Mouse (Mus musculus) neural tube, embryonic 15.5 days (tissue): ENCODE measurements around the gene Ipo5. TPM values are rescaled to one million over a fixed set of nuclear protein-coding genes. Genes with fewer than 3 reads are reported as not detected.

ENCODE experiments used
- ATAC-seq: fragments of 200-750 bp; cut with Nextera tagmentation; 2 replicates; pipeline ENCODE4 v1.8.0; 2017; ENCODE audit warnings: mild to moderate bottlenecking, moderate TSS enrichment, moderate library complexity; ENCODE audit not compliant: low FRiP score
- H3K27ac ChIP-seq: fragments of 300-500 bp; sonication (generic); replicated peaks from 2 replicates; pipeline ENCODE4 v1.5.1; 2015; ENCODE audit warnings: mild to moderate bottlenecking, inconsistent platforms
- H3K27me3 ChIP-seq: fragments of 300-500 bp; sonication (generic); replicated peaks from 2 replicates; pipeline ENCODE4 v1.6.1; 2015; ENCODE audit warnings: inconsistent platforms
- H3K36me3 ChIP-seq: fragments of 300-500 bp; sonication (generic); 2 replicates; pipeline ENCODE4 v1.6.1; 2015; ENCODE audit warnings: inconsistent platforms
- H3K4me1 ChIP-seq: fragments of 300-500 bp; sonication (generic); 2 replicates; pipeline ENCODE4 v1.6.1; 2015; ENCODE audit warnings: inconsistent platforms
- H3K4me2 ChIP-seq: fragments of 300-500 bp; sonication (generic); 2 replicates; pipeline ENCODE4 v1.6.1; 2015; ENCODE audit warnings: inconsistent platforms, mild to moderate bottlenecking, moderate library complexity
- H3K4me3 ChIP-seq: fragments of 300-500 bp; sonication (generic); replicated peaks from 2 replicates; pipeline ENCODE4 v1.5.1; 2015; ENCODE audit warnings: mild to moderate bottlenecking, inconsistent platforms
- H3K9ac ChIP-seq: fragments of 300-500 bp; sonication (generic); replicated peaks from 2 replicates; pipeline ENCODE4 v1.6.1; 2015; ENCODE audit warnings: mild to moderate bottlenecking, inconsistent platforms
- H3K9me3 ChIP-seq: fragments of 300-500 bp; sonication (generic); replicated peaks from 2 replicates; pipeline ENCODE4 v1.6.1; 2016; ENCODE audit warnings: inconsistent platforms
- WGBS: fragments of 180-500 bp; shearing (Covaris S2); methylation state at CpG from one replicate; pipeline ENCODE4 v1.1.7; 2015; ENCODE audit warnings: mixed read lengths; 5-methylcytosine and 5-hydroxymethylcytosine counted together
- polyA plus RNA-seq: library from polyadenylated mRNA; unstranded; fragments of >200 nt; fragmentation: Nextera tagmentation; extraction: Ambion mirVana; gene quantifications from 2 replicates; pipeline ENCODE4 v1.2.1, GENCODE M21; 2015

Ipo5 gene
- polyA plus RNA-seq, 1 experiment from 2014 or later: 50.8 TPM

GRCm38 (mm10) chr14:120880601-120881000 lies 30.4 kb upstream of the Ipo5 start:
- WGBS: 34% methylated on average over 5 of the region's 5 CpGs
- ATAC-seq: no peak
- Histone ChIP-seq H3K4me2 (no peak overlapping the region), H3K4me3 (no peak overlapping the region), H3K27ac (no peak overlapping the region), H3K4me1 (peaks cover 3% of the 10 kb centered on the region; the same call in 1 of the 2 replicates), H3K9ac (no peak overlapping the region), H3K36me3 (no peaks in the 10 kb centered on the region), H3K27me3 (no peaks in the 10 kb centered on the region), H3K9me3 (no peaks in the 10 kb centered on the region)

- no peaks in the 10 kb centered on the region for H3K9me3 ChIP-seq
- H3K4me2 ChIP-seq: no peak overlapping the region
- ATAC-seq: no peak
- H3K36me3 ChIP-seq: no peaks in the 10 kb centered on the region
- no peak overlapping the region for H3K27ac ChIP-seq
- WGBS: 92% methylated on average over 9 of the region's 9 CpGs
- no peaks in the 10 kb centered on the region for H3K27me3 ChIP-seq
- H3K4me1 ChIP-seq: peaks cover 3% of the 10 kb centered on the region; the same call in 1 of the 2 replicates
- H3K9ac ChIP-seq: no peak overlapping the region
- no peak overlapping the region for H3K4me3 ChIP-seq
These were observed 30.0 kb upstream of the Ipo5 start for GRCm38 (mm10) chr14:120881054-120881453.

DNA sequence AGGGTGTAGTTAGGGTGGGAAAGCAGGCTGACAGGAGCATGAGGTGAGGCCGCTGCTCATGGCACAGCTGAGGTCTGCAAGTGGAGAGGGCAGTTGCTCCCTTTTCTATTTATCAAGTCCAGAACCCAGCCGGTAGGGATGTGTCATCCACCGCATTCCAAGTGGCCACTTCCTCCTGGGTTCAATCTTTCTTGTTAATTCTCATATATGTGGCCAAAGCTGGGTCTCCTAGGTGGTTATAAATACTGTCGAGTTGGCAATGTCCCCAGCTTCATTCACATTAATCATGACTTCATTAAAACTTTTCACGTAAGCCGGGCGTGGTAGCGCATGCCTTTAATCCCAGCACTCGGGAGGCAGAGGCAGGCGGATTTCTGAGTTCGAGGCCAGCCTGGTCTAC lies 22.3 kb upstream of the Ipo5 start:
- ATAC-seq: no peak
- H3K4me1 ChIP-seq: peaks cover 3% of the 10 kb centered on the region; the same call in 1 of the 2 replicates
- H3K4me3 ChIP-seq: no peak overlapping the region
- H3K36me3 ChIP-seq: no peaks in the 10 kb centered on the region
- no peak overlapping the region for H3K27ac ChIP-seq
- no peak overlapping the region for H3K4me2 ChIP-seq
- no peaks in the 10 kb centered on the region for H3K9me3 ChIP-seq
- 89% methylated on average over 11 of the region's 11 CpGs for WGBS
- H3K27me3 ChIP-seq: no peaks in the 10 kb centered on the region
- H3K9ac ChIP-seq: no peak overlapping the region

DNA sequence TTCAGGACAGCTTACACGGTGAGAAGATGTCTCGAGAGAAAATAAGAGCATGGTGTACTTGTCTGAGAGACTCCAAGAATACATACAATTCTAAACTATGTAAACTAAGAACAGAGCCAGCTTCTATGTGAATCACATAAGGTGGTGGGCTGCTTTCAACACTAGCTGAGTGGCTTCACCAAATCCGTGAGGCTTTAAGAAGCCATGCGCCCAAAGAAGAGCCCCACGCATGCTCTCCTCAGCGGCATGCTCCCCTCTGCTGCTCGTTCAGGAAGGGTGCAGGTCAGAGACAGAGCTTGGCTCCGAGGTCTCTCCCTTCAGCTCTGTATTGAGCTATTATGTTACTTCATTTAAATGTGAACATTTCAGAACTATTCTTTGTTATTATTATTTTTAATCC lies 18.7 kb upstream of the Ipo5 start:
- Histone ChIP-seq H3K9ac (no peak overlapping the region), H3K4me2 (no peak overlapping the region), H3K27me3 (no peaks in the 10 kb centered on the region), H3K4me1 (no peaks in the 10 kb centered on the region), H3K36me3 (no peaks in the 10 kb centered on the region), H3K27ac (no peak overlapping the region), H3K9me3 (no peaks in the 10 kb centered on the region), H3K4me3 (no peak overlapping the region)
- 83% methylated on average over 8 of the region's 8 CpGs for WGBS
- ATAC-seq: no peak

DNA sequence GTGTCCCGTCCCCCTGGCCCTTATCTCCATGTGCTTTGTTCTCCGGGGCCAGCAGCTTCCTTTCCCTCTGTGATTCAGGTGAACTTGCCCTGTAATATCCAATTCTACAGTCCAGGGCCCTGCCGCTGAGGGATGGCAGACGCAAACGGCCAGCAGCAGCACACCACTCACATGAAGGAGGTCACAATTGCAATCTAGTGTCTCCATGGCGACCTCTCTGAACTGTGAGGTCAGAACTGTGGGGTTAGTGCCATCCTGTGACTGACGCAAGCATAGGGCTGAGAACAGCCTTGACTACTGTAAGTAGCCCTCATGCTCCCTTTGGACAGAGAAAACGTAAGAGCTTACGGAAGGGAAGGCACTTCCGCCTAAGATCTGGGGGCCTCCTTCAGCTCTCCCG lies 14.4 kb upstream of the Ipo5 start:
- no peaks in the 10 kb centered on the region for H3K27me3 ChIP-seq
- H3K9ac ChIP-seq: no peak overlapping the region
- no peak overlapping the region for H3K4me2 ChIP-seq
- WGBS: 74% methylated on average over 11 of the region's 11 CpGs
- no peak overlapping the region for H3K4me3 ChIP-seq
- H3K36me3 ChIP-seq: no peaks in the 10 kb centered on the region
- H3K4me1 ChIP-seq: no peaks in the 10 kb centered on the region
- no peak overlapping the region for H3K27ac ChIP-seq
- H3K9me3 ChIP-seq: no peaks in the 10 kb centered on the region
- no peak for ATAC-seq

GRCm38 (mm10) chr14:120898876-120899275 lies 12.1 kb upstream of the Ipo5 start:
- Histone ChIP-seq H3K4me2 (no peak overlapping the region), H3K27me3 (no peaks in the 10 kb centered on the region), H3K4me3 (no peak overlapping the region), H3K4me1 (no peaks in the 10 kb centered on the region), H3K27ac (no peak overlapping the region), H3K9ac (no peak overlapping the region), H3K9me3 (no peaks in the 10 kb centered on the region), H3K36me3 (no peaks in the 10 kb centered on the region)
- WGBS: 81% methylated on average over 3 of the region's 3 CpGs
- ATAC-seq: no peak

DNA sequence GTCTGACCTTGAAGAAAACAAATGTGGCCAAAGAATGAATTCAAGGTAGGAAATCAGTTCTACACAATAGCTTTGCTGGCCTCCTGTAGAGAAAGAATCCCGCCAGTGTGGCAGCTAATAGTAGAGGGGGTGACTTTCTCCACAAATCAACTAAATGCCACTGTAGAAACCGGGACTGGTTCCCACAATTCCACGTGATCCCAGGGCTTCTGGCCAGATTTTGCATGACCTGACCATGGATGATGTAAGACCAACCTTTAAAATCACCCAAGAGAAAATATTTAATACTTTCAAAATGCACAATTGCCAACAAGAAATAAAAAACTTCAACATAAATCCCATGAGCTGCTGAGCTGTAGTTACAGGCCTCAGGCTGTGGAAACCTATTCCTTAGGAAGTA lies 1.6 kb upstream of the Ipo5 start:
- H3K27me3 ChIP-seq: no peaks in the 10 kb centered on the region
- no peak overlapping the region for H3K9ac ChIP-seq
- H3K9me3 ChIP-seq: no peaks in the 10 kb centered on the region
- H3K4me3 ChIP-seq: no peak overlapping the region
- H3K4me1 ChIP-seq: peaks cover 19% of the 10 kb centered on the region
- no peak for ATAC-seq
- 33% methylated on average over 3 of the region's 3 CpGs for WGBS
- no peaks in the 10 kb centered on the region for H3K36me3 ChIP-seq
- H3K27ac ChIP-seq: no peak overlapping the region
- no peak overlapping the region for H3K4me2 ChIP-seq

- Histone ChIP-seq H3K4me2 (peak overlapping the region; percentile 97), H3K9me3 (no peaks in the 10 kb centered on the region), H3K9ac (peak overlapping the region; percentile 87), H3K27me3 (no peaks in the 10 kb centered on the region), H3K36me3 (no peaks in the 10 kb centered on the region), H3K4me3 (peak overlapping the region; percentile 78), H3K27ac (peak overlapping the region; percentile 85), H3K4me1 (peaks cover 19% of the 10 kb centered on the region)
- peak; percentile 79 for ATAC-seq
- under 1% methylated on average over 18 of the region's 18 CpGs for WGBS
These were observed 704 bp upstream of the Ipo5 start for GRCm38 (mm10) chr14:120910320-120910719.

GRCm38 (mm10) chr14:120911388-120911901 lies 421 bp downstream of the Ipo5 start:
- WGBS: under 1% methylated on average over 28 of the region's 63 CpGs
- Histone ChIP-seq H3K9me3 (no peaks in the 10 kb centered on the region), H3K9ac (peak overlapping the region; percentile 77), H3K4me1 (peaks cover 19% of the 10 kb centered on the region), H3K36me3 (no peaks in the 10 kb centered on the region), H3K4me2 (peak overlapping the region; percentile 97), H3K27ac (peak overlapping the region; percentile 90), H3K27me3 (no peaks in the 10 kb centered on the region), H3K4me3 (peak overlapping the region; percentile 78)
- peak; percentile 62 for ATAC-seq

GRCm38 (mm10) chr14:120912090-120912710 lies 1.2 kb downstream of the Ipo5 start:
- Histone ChIP-seq H3K36me3 (no peaks in the 10 kb centered on the region), H3K4me2 (peak overlapping the region; percentile 97), H3K4me3 (peak overlapping the region; percentile 78), H3K27me3 (no peaks in the 10 kb centered on the region), H3K4me1 (peaks cover 19% of the 10 kb centered on the region), H3K9me3 (no peaks in the 10 kb centered on the region), H3K27ac (no peak overlapping the region), H3K9ac (peak overlapping the region; percentile 77)
- ATAC-seq: no peak
- 7% methylated on average over 11 of the region's 11 CpGs for WGBS

DNA sequence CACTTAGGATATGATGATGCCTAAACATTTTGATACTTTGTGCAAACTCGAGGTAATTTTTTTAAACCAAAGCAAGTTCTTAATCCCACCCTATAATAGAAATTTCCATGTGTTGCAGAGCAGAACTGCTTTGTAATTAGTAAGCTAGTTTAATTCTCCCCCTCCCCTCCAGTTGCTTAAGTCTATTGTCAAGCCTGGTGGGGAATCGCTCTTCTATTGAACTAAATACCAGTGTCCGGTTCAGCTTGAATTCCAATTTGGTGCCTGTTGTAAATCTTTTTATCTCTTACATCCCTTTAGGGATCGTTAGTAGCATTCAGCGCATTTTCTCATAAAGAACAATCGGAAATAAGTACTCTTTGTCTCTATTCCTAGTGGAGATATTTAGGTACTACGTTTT lies 1.9 kb downstream of the Ipo5 start:
- WGBS: 9% methylated on average over 7 of the region's 7 CpGs
- no peak overlapping the region for H3K27ac ChIP-seq
- no peak for ATAC-seq
- H3K9ac ChIP-seq: no peak overlapping the region
- no peaks in the 10 kb centered on the region for H3K36me3 ChIP-seq
- peak overlapping the region; percentile 10; the same call in 1 of the 2 replicates for H3K4me3 ChIP-seq
- peaks cover 19% of the 10 kb centered on the region for H3K4me1 ChIP-seq
- no peaks in the 10 kb centered on the region for H3K27me3 ChIP-seq
- no peaks in the 10 kb centered on the region for H3K9me3 ChIP-seq
- H3K4me2 ChIP-seq: peak overlapping the region; percentile 97

DNA sequence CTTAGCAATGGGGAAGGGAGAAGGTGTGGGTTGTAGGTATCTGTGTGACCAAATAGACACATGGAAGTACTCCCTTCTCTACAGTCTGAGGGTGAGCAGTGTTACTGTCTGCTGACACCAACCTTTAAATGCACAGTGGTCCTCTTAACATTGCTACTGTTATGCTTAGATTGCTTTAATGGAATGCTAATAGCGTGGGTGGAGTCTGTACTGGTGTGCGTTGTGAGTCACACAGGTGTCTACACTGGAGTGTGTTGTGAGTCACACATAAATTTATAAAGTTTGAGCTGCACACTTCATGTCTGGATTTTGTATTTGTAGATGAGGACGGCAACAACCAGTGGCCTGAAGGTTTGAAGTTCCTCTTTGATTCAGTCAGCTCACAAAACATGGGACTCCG lies 10.8 kb downstream of the Ipo5 start:
- H3K9me3 ChIP-seq: no peaks in the 10 kb centered on the region
- peaks cover 73% of the 10 kb centered on the region for H3K36me3 ChIP-seq

More for the DNA sequence above, 10.8 kb downstream of the Ipo5 start:
- no peak overlapping the region for H3K4me2 ChIP-seq
- ATAC-seq: no peak
- 93% methylated on average over 4 of the region's 4 CpGs for WGBS
- no peak overlapping the region for H3K4me3 ChIP-seq
- H3K4me1 ChIP-seq: no peaks in the 10 kb centered on the region
- no peak overlapping the region for H3K27ac ChIP-seq
- no peaks in the 10 kb centered on the region for H3K27me3 ChIP-seq
- no peak overlapping the region for H3K9ac ChIP-seq
